Mouse (Mus musculus) megakaryocyte-erythroid progenitor cell, adult 5-6 weeks (primary cell): Measurements from ENCODE around the gene Vmn1r81. TPM values are rescaled to one million over a fixed set of nuclear protein-coding genes. Genes with fewer than 3 reads are reported as not detected.

Experiments used
- ATAC-seq: replicated peaks from 2 replicates; pipeline ENCODE4 v1.8.0; 2016; ENCODE audit warnings: mild to moderate bottlenecking, inconsistent platforms; ENCODE audit not compliant: severe bottlenecking, poor library complexity, low FRiP score, low TSS enrichment
- total RNA-seq, 2 experiments: library from RNA; stranded (forward) in 1 of 2; stranded (reverse) in 1 of 2; fragments of 200-1000, 215-1000 nt in 1 of 2; fragments of >200 nt in 1 of 2; fragmentation: Nextera tagmentation in 1 of 2; gene quantifications; 2 replicates each; pipeline ENCODE4 v1.2.3; 2014 to 2017

Gene Vmn1r81
- not detected in 2 replicates for total RNA-seq (2014; fragmentation: Nextera tagmentation)
- total RNA-seq (2017): not detected in 2 replicates

DNA sequence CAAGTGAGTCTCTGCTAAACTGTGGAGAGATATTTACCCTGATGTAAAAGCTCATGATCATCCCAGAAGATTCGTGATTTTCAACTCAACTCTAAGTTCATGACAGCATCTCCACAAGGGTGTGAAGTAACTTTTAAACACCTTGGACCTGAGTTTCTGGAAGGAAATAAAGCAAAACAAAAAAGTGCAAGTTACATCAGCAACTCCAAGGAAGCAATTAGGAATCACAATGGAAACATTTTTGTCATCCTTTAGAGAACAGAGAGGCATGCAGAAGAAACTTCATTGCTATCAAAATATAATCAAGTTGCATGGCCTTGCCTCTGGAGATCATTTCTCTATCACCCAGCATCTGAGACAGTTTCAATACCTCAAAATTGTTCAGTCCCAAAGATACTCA is at the start of gene Vmn1r81:
TSS of gene Vmn1r81 (minus strand) at position 101 of the 400 bp plus-strand sequence.
- ATAC-seq: no peak

DNA sequence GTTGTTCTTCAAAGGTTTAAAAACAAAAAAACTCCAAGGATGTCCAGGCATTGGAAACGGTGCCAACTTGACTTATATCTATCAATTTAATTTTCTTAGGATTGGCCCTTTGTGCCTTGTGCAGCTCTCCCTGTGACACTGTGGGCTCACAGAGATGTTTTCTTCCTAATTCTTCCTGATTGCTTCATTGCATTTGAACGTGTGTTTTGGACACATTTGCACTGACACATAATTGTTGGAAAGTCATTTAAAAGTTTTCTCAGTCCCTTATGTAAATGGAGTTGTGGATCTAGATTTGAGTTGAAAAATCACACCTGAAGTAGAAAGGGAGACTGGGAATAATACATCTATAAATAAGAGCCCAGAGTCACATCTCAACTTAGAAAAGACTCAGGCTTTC is 32.1 kb upstream of the Vmn1r81 start, which contains the start of gene Vmn1r82:
TSS of gene Vmn1r82 (plus strand) at position 301 of the 400 bp plus-strand sequence.
- no peak for ATAC-seq

DNA sequence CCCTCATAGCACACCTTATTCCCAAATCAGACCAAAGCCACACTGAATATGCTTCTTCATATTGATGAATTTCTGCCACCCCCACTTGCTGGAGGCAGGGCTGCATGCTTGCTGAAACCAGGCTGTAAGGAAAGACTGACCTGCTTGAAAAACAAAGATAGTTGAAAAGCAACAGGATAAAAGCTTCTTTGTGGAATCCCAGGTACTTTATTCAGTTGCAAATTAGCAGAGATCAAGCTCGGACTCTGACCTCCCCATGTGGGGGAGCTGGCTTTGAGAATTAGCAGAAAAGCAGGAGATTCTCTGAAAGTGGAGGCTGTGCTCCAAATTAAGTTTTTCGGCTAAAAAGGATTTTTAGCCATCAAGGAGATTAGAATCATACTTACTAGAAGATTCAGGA is 63.9 kb downstream of the Vmn1r81 start:
- no peak for ATAC-seq

Other genes starting within 250 kb of the Vmn1r81 start
- not detected in 2 replicates for gene Vmn1r77, start 231.5 kb downstream of the Vmn1r81 start, total RNA-seq (2014; fragmentation: Nextera tagmentation)
- not detected in 2 replicates for gene Vmn1r77, start 231.5 kb downstream of the Vmn1r81 start, total RNA-seq (2017)
- not detected in 2 replicates for gene Vmn1r78, start 118.0 kb downstream of the Vmn1r81 start, total RNA-seq (2014; fragmentation: Nextera tagmentation)
- gene Vmn1r78, start 118.0 kb downstream of the Vmn1r81 start, total RNA-seq (2017): not detected in 2 replicates
- gene Vmn1r79, start 97.0 kb downstream of the Vmn1r81 start, total RNA-seq (2014; fragmentation: Nextera tagmentation): not detected in 2 replicates
- gene Vmn1r79, start 97.0 kb downstream of the Vmn1r81 start, total RNA-seq (2017): not detected in 2 replicates
- gene Vmn1r80, start 79.0 kb downstream of the Vmn1r81 start, total RNA-seq (2014; fragmentation: Nextera tagmentation): not detected in 2 replicates
- gene Vmn1r80, start 79.0 kb downstream of the Vmn1r81 start, total RNA-seq (2017): not detected in 2 replicates
- gene Vmn1r82, start 32.2 kb upstream of the Vmn1r81 start, total RNA-seq (2014; fragmentation: Nextera tagmentation): not detected in 2 replicates
- gene Vmn1r82, start 32.2 kb upstream of the Vmn1r81 start, total RNA-seq (2017): not detected in 2 replicates
- gene Vmn1r83, start 61.2 kb upstream of the Vmn1r81 start, total RNA-seq (2014; fragmentation: Nextera tagmentation): not detected in 2 replicates
- gene Vmn1r83, start 61.2 kb upstream of the Vmn1r81 start, total RNA-seq (2017): not detected in 2 replicates
- not detected in 2 replicates for gene Vmn1r84, start 101.0 kb upstream of the Vmn1r81 start, total RNA-seq (2014; fragmentation: Nextera tagmentation)
- gene Vmn1r84, start 101.0 kb upstream of the Vmn1r81 start, total RNA-seq (2017): not detected in 2 replicates
- gene Zfp551, start 154.5 kb upstream of the Vmn1r81 start, total RNA-seq (2014; fragmentation: Nextera tagmentation): 2.9 and 3.6 TPM in 2 replicates
- gene Zfp551, start 154.5 kb upstream of the Vmn1r81 start, total RNA-seq (2017): 2.8 and 3.4 TPM in 2 replicates
- gene Zfp606, start 210.0 kb upstream of the Vmn1r81 start, total RNA-seq (2014; fragmentation: Nextera tagmentation): 4.5 and 4.7 TPM in 2 replicates
- gene Zfp606, start 210.0 kb upstream of the Vmn1r81 start, total RNA-seq (2017): 8.9 and 10.1 TPM in 2 replicates
- gene 2900092C05Rik, start 244.2 kb upstream of the Vmn1r81 start, total RNA-seq (2014; fragmentation: Nextera tagmentation): not detected in 2 replicates
- gene 2900092C05Rik, start 244.2 kb upstream of the Vmn1r81 start, total RNA-seq (2017): not detected in 2 replicates